Mouse (Mus musculus) thymus, adult 2 months (tissue): ENCODE results near the gene Catsperg1.

ENCODE experiments used
- CTCF ChIP-seq: fragments of 200-500 bp; IDR thresholded peaks from 2 replicates; pipeline ENCODE4 v1.5.1; 2012; ENCODE audit warnings: mild to moderate bottlenecking, control low read depth, low read length, moderate library complexity, borderline replicate concordance; ENCODE audit not compliant: control insufficient read depth, poor library complexity, insufficient read depth; ENCODE audit errors: extremely low read depth
- POLR2A ChIP-seq: fragments of 200-500 bp; IDR thresholded peaks from 2 replicates; pipeline ENCODE4 v1.6.1; 2012; ENCODE audit warnings: mild to moderate bottlenecking, low read length, control low read depth, moderate library complexity; ENCODE audit not compliant: control insufficient read depth, poor library complexity, insufficient read depth; ENCODE audit errors: extremely low read depth

DNA sequence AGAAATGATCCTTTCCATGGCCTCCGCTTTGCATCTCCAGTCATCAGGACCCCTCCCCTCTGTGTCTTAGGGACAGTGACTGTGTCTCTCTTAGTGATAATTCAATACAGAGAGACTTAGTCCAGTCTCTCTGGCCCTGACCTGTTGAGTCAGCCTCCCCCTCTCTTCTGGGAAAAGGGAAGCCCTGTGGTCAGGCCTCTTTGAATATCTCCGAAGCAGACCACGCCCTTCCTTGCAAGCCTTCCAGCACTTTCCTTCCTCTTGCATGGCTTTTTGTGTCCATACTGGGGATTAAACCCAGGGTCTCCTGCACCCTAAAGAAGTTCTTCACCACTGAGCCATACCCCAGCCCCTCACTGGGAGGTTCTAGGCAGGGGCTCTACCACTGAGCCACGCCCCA is 69.8 kb downstream of the Catsperg1 start:
- TF ChIP-seq CTCF (no peak), POLR2A (no peak)
